Mouse (Mus musculus) stomach, embryonic 16.5 days (tissue): ENCODE data around the gene 3110018I06Rik. TPM values are rescaled to one million over a fixed set of nuclear protein-coding genes. Genes with fewer than 3 reads are reported as not detected.

Experiments used
- ATAC-seq: fragments of 200-750 bp; cut with Nextera tagmentation; 2 replicates; pipeline ENCODE4 v1.8.0; 2017; ENCODE audit warnings: moderate number of reproducible peaks, moderate TSS enrichment; ENCODE audit not compliant: insufficient read depth, low FRiP score
- H3K27ac ChIP-seq: fragments of 300-500 bp; sonication (generic); 2 replicates; pipeline ENCODE4 v1.5.1; 2014; ENCODE audit warnings: low read length
- H3K27me3 ChIP-seq: fragments of 300-500 bp; sonication (generic); 2 replicates; pipeline ENCODE4 v1.6.1; 2014; ENCODE audit warnings: low read length, control low read depth, mixed read lengths; ENCODE audit not compliant: control insufficient read depth, insufficient read depth
- H3K36me3 ChIP-seq: fragments of 300-500 bp; sonication (generic); 2 replicates; pipeline ENCODE4 v1.6.1; 2014; ENCODE audit warnings: low read length; ENCODE audit not compliant: control insufficient read depth, insufficient read depth
- H3K4me1 ChIP-seq: fragments of 300-500 bp; sonication (generic); 2 replicates; pipeline ENCODE4 v1.6.1; 2014; ENCODE audit warnings: low read length, control low read depth, mixed read lengths; ENCODE audit not compliant: control insufficient read depth, insufficient read depth
- H3K4me2 ChIP-seq: fragments of 300-500 bp; sonication (generic); 2 replicates; pipeline ENCODE4 v1.6.1; 2014; ENCODE audit warnings: low read depth, low read length, mixed read lengths
- H3K4me3 ChIP-seq: fragments of 300-500 bp; sonication (generic); replicated peaks from 2 replicates; pipeline ENCODE4 v1.5.1; 2014; ENCODE audit warnings: mild to moderate bottlenecking, low read length
- H3K9ac ChIP-seq: fragments of 300-500 bp; sonication (generic); 2 replicates; pipeline ENCODE4 v1.6.1; 2014; ENCODE audit warnings: low read length
- H3K9me3 ChIP-seq: fragments of 300-500 bp; sonication (generic); replicated peaks from 2 replicates; pipeline ENCODE4 v1.6.1; 2016; ENCODE audit warnings: low read length, control low read depth; ENCODE audit not compliant: control insufficient read depth
- WGBS: fragments of 180-500 bp; shearing (Covaris S2); extraction: QIAGEN DNeasy Blood & Tissue Kit; methylation state at CpG from one replicate; pipeline ENCODE4 v1.1.7; 2014; 5-methylcytosine and 5-hydroxymethylcytosine counted together
- polyA plus RNA-seq: library from polyadenylated mRNA; unstranded; fragments of >200 nt; fragmentation: Nextera tagmentation; extraction: Ambion mirVana; gene quantifications from 2 replicates; pipeline ENCODE4 v1.2.1, GENCODE M21; 2015

Gene 3110018I06Rik
- polyA plus RNA-seq, 1 experiment from 2014 or later = not detected

- Histone ChIP-seq H3K4me1 (no peaks in the 10 kb centered on the region), H3K4me2 (no peak overlapping the region), H3K36me3 (no peaks in the 10 kb centered on the region), H3K9ac (no peak overlapping the region), H3K27ac (no peak overlapping the region), H3K4me3 (no peak overlapping the region), H3K9me3 (no peaks in the 10 kb centered on the region), H3K27me3 (no peaks in the 10 kb centered on the region)
- ATAC-seq = no peak
- 80% methylated on average over 9 of the region's 9 CpGs for WGBS
Observed at GRCm38 (mm10) chr12:107509661-107510237, 21.3 kb downstream of the 3110018I06Rik start.

GRCm38 (mm10) chr12:107511112-107511511, 22.7 kb downstream of the 3110018I06Rik start:
- no peak for ATAC-seq
- no peak overlapping the region for H3K4me2 ChIP-seq
- 89% methylated on average over 11 of the region's 11 CpGs for WGBS
- H3K9me3 ChIP-seq = no peaks in the 10 kb centered on the region
- H3K27me3 ChIP-seq = no peaks in the 10 kb centered on the region
- H3K4me3 ChIP-seq = no peak overlapping the region
- H3K27ac ChIP-seq = no peak overlapping the region
- H3K4me1 ChIP-seq = no peaks in the 10 kb centered on the region
- H3K9ac ChIP-seq = no peak overlapping the region
- H3K36me3 ChIP-seq = no peaks in the 10 kb centered on the region

DNA sequence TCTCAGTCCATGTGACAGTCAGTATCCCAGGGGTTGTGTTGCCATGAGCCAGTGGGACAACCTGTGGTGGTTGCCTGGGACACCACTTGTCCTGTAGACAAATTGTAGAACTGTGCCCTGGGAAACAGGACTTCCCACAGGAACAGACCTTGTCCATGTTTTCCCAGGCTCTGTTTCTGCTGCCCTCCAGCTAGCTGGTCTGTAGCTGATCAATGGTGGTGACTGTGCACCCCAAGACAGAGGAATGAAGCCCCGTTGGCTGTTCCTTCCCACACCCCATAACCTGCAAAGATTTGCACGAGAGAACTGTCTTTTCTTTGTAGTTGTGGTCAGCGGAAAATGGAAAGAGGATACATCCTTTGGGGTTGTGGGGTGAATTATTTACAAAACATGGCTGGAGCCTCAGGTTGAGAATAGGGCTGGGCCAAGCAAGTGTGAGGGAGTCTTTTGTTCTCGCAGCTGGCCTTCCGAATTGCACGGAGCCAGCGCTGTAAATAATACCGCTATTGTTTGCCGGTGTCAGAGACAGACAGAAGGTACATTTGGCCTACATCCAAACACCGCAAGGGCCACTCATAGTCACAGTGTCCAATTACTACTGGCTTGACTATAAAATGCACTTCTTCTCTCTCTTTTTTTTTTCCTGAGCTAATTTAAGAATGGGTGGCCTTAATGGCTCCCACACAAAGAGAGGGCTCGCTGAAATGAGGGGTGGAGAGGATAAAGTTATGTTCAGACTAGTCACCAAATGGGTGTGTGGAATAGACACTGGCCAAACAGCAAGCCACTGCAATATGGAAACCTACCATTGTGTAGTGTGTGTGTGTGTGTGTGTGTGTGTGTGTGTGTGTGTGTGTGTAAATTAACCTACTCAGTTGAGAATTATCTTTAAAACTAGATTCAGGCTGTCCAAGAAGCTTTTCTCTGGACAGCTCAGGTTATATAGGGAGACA, 28.1 kb downstream of the 3110018I06Rik start:
- WGBS = 60% methylated on average over 11 of the region's 11 CpGs
- H3K27ac ChIP-seq = no peak overlapping the region
- no peak overlapping the region for H3K4me3 ChIP-seq
- no peaks in the 10 kb centered on the region for H3K4me1 ChIP-seq
- no peak for ATAC-seq
- H3K36me3 ChIP-seq = no peaks in the 10 kb centered on the region
- H3K9ac ChIP-seq = no peak overlapping the region
- no peaks in the 10 kb centered on the region for H3K9me3 ChIP-seq
- no peaks in the 10 kb centered on the region for H3K27me3 ChIP-seq
- H3K4me2 ChIP-seq = no peak overlapping the region

DNA sequence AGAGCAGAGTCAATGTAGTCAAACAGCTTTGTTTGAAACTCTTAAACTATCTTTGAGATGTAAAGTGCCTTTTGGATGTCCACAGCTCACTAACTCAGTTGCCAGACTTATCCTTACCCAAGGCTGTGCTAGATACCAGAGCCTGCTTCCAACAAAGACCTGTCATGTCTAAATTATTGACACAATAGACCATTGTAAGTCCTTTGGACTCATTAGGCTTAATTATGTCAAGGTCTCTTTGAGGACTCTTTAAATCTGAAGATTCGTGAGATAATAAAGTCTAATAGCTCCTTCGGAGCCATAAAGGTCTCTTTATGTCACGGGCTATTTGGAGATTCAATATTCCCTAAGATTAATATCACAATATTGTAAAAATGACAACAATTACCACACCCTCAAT, 32.5 kb downstream of the 3110018I06Rik start:
- Histone ChIP-seq H3K9me3 (no peaks in the 10 kb centered on the region), H3K27me3 (no peaks in the 10 kb centered on the region), H3K4me1 (no peaks in the 10 kb centered on the region), H3K4me3 (no peak overlapping the region), H3K27ac (no peak overlapping the region), H3K9ac (no peak overlapping the region), H3K4me2 (no peak overlapping the region), H3K36me3 (no peaks in the 10 kb centered on the region)
- WGBS = 78% methylated on average over 3 of the region's 3 CpGs
- no peak for ATAC-seq

DNA sequence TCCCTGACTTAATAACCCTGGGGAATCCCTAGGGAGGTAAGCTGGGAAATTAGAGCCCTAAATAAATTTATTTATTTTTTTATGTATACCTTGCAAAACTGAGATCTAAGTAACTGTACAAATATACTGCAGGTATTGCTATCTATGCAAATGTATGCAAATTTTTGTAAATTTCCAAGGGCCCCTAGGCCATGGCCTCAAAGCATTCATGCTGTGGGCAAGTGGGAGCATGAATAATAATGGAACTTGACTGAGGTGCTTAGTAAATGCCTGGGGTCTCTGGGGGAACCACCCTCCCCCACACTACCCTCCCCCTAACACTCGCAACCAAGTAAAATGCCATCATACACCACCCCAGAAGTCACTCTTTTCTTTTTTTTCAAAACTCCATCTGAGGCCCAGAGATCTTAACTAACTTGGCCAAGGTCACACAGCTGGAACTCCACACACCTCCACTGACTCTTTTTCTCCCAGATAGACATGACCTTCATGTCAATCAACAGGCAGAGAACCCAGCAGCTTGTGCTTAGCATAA, 40.0 kb downstream of the 3110018I06Rik start:
- Histone ChIP-seq H3K4me1 (no peaks in the 10 kb centered on the region), H3K4me3 (no peak overlapping the region), H3K27ac (no peak overlapping the region), H3K9ac (no peak overlapping the region), H3K4me2 (no peak overlapping the region), H3K9me3 (0 out of 2 replicates have a peak, but pooled peaks cover 2% of the 10 kb centered on the region), H3K36me3 (no peaks in the 10 kb centered on the region), H3K27me3 (no peaks in the 10 kb centered on the region)
- 72% methylated on average over 1 of the region's 1 CpGs for WGBS
- no peak for ATAC-seq

DNA sequence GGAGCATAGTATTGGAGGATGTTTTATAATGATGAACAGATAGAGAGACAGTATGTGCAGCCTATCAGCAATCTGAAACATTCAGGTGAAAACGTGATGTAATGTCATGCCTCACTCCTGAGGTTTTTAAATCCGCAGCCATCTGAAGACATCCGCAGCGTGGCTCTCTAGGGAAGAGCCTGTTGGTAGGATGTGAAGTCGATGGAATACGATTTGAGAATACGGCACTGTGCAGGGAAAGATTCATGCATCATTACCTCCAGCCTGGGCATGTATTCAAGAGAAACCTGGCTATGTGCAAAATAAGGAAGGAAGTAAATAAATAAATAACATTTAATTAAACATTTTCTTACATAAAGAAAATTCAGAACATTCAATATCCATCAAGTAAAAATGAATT, 44.4 kb downstream of the 3110018I06Rik start:
- Histone ChIP-seq H3K9me3 (0 out of 2 replicates have a peak, but pooled peaks cover 2% of the 10 kb centered on the region), H3K9ac (no peak overlapping the region), H3K4me1 (no peaks in the 10 kb centered on the region), H3K27ac (no peak overlapping the region), H3K4me3 (no peak overlapping the region), H3K36me3 (no peaks in the 10 kb centered on the region), H3K4me2 (no peak overlapping the region), H3K27me3 (no peaks in the 10 kb centered on the region)
- WGBS = 94% methylated on average over 7 of the region's 7 CpGs
- ATAC-seq = no peak
